Mouse (Mus musculus): ENCODE data around the gene Paxx. TPM values are rescaled to one million over a fixed set of nuclear protein-coding genes. Genes with fewer than 3 reads are reported as not detected.

The Paxx gene
- 10 to 100 TPM; 22.9 to 23.4 TPM for total RNA-seq (2021)
- long read RNA-seq, experiment 1, partial matches to known transcripts = 2 of 19 reads
- long read RNA-seq, experiment 1, other reads (novel, unspliced or antisense) = 10 of 19 reads
- long read RNA-seq, experiment 2, partial matches to known transcripts = 1 of 9 reads
- long read RNA-seq, experiment 2, other reads (novel, unspliced or antisense) = 3 of 9 reads

DNA sequence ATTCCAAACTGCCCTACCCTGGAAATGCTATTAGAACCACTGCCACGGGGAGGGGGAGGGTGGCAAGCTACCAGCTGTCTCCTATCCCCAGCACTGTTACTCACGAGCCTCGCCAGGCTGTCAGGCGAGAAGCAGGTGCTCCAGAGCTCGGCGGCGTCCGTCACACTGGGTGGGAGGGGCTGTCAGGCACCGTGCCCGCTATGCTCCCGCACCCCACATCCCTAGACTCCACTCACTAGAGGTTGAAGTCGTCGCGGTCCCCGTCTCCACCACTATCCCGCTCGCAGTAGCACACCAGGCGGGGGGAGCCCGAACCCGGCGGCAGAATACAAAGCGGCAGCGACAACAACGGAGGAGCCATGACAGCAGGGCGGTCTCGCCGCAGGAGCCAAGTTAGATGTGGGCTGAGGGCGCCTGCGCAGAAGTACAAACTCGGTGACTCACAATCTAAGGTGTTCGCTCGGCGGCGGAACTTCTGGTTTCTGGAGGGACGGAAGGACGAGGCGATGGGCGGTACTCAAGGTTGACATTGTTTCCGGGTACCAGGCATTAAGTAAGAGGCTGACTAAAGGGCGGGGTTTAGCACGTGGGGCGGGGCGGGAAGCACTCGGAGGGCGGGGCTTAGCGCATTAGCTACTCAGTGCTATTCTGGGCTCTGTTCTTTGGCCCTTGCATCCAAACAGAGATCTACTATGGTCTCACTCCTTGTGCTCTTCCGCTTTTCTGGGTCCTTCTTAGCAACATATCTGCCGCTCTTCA, at the start of gene Paxx:
Gene Paxx, minus strand, starts transcription at position 544 of the 759 bp plus-strand sequence.
- intact Hi-C loops (cut with DNase I) = no loop called here
- DNase-seq = peak; percentile 89 to 90

DNA sequence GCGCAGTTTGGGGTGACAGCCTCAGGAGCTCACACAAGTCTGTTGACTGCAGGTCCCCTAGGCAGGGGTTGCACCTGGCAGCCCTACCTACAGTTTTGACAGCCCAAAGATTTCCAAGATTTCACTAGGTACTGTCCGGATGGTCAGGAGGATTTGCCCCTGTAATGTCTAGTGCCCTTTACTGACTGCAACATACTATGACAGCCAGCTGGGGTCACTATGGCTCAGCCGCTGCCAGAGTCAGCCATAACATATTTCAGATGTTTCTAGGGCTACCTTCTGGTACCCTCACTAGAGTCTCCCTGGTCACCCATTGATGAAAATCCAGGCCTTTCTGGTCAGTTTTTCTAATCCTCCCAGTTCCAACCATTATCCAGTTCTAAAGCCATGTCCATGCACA, 49.0 kb upstream of the Paxx start:
- intact Hi-C loops (cut with DNase I) = loop anchor here (2.0 kb wide), 1 partner anchor 41 kb away; no protein-coding TSS in a partner anchor
- no peak for DNase-seq

DNA sequence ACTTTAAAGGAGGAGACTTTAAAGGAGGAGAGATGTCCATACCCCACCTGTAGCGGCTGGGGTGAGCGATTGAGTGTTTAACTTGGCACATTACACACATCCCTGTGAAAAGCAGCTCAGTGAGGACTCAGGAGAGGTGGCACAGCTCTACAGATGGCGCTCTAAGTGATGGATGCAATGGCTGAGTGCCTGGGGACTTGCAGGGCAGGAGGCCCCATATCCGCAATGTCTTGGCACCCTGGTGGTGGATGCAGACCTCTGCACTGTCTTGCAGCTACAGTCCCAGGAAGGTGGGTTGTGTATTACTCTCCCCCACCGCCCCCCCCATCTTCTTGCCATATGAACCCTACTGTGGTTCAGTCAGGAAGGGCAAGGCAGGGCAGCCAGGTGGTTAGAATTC, 46.1 kb upstream of the Paxx start:
- no peak for DNase-seq
- intact Hi-C loops (cut with DNase I) = no loop called here

DNA sequence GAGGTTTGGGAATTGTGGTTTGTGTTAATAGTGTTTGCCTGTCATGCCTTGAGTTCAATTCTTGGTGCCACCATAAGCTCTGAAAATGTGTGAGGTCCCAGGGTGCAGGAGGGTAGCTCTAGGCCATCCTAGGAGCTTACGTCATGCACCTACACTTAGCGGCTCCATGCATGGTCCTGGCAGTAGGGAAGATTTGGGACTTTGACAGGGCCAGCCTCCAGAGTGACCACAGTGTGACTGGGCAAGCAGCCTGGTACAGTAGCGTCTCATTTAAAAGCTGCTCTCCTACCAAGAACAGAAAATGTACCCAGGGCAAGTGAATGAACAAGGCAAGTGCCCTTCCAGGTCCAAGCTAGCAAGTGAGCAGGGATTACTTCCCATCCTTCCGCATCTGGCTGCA, 45.0 kb upstream of the Paxx start:
- DNase-seq = no peak
- intact Hi-C loops (cut with DNase I) = no loop called here

DNA sequence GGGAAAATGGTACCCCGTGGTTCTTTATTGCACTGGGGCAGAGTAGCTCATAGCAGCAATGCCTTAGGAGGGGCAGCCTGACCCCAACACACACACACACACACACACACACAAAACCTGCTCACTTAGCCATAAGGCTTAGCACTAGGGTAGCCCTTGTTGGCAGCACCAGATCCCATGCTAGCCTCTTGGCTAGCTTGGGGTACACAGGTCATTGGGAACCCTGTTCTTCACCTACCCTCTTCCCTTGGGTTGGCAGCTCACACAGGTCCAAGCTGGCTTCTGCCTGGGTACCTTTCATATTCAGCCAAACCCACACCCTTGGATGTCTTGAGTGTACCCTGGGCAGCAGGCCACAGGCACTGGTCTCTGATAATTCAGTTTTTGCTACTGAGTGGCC, 44.1 kb upstream of the Paxx start:
- no peak for DNase-seq
- intact Hi-C loops (cut with DNase I) = no loop called here

DNA sequence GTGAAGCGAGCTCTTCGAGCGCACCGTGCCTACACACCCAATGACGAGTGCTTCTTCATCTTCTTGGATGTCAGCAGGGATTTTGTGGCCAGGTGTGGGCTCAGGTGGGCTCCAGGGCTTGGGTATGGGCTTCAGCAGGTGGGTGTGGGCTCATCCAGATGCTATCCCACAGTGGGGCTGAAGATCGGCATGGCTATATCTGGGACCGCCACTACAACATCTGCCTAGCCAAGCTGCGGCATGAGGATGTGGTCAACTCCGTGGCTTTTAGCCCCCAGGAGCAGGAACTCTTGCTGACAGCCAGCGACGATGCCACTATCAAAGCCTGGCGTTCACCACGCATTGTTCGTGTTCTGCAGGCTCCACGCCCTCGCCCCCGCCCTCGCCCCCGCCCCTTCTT, 43.6 kb upstream of the Paxx start:
- intact Hi-C loops (cut with DNase I) = no loop called here
- no peak for DNase-seq

DNA sequence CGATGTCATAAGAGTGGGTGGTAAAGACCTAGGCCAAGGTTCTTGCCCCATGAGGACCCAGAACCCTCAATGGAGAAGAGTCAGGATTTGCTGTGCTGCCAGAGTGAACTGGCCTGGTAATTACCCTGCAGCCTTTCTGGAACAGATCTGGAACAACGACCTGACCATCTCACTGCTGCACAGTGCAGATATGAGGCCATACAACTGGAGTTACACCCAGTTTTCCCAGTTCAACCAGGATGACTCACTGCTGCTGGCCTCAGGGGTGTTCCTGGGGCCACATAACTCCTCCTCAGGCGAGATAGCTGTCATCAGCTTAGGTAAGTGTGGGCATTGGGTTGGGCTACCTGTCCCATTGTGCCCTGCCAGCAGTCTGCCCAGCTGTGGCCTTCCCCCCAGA, 41.8 kb upstream of the Paxx start:
- no peak for DNase-seq
- intact Hi-C loops (cut with DNase I) = no loop called here

DNA sequence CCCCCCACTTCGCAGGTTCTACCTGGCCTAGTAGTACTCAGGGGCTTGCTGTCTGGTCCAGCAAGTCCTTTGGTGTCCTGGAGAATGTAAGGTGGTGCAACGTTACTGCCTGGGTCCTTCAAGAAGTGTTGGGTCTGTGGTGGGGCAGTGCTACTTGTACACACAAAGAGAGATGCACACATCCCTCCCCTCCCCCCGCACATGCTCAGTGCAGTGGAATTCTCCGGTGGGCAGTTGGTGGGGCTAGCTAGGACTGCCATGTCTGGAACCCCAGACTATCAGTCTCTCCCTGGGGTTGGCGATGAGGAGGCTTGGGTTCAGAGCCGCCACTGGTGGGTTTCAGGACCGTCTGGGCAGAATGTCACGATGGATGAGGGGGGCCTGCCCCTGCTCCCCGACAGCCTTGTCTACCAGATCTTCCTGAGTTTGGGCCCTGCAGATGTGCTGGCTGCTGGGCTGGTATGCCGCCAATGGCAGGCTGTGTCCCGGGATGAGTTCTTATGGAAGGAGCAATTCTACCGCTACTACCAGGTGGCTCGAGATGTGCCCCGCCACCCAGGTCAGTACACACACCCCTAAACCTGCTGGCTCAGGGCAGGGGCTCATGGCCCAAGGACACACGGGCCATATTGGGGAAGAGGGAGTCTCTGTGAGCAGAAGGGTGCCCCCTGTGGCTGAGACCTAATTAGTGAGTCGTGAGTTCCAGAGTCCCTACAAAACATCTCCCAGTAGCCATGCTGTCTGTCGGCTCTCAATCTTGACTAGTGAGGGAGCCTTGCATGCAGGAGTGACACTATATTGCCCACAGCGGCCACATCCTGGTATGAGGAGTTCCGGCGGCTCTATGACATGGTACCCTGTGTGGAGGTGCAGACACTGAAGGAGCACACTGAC, 40.9 kb upstream of the Paxx start, which contains the start of gene C8g:
Gene C8g, minus strand, starts transcription at position 127 of the 894 bp plus-strand sequence.
- no peak for DNase-seq
- intact Hi-C loops (cut with DNase I) = no loop called here

DNA sequence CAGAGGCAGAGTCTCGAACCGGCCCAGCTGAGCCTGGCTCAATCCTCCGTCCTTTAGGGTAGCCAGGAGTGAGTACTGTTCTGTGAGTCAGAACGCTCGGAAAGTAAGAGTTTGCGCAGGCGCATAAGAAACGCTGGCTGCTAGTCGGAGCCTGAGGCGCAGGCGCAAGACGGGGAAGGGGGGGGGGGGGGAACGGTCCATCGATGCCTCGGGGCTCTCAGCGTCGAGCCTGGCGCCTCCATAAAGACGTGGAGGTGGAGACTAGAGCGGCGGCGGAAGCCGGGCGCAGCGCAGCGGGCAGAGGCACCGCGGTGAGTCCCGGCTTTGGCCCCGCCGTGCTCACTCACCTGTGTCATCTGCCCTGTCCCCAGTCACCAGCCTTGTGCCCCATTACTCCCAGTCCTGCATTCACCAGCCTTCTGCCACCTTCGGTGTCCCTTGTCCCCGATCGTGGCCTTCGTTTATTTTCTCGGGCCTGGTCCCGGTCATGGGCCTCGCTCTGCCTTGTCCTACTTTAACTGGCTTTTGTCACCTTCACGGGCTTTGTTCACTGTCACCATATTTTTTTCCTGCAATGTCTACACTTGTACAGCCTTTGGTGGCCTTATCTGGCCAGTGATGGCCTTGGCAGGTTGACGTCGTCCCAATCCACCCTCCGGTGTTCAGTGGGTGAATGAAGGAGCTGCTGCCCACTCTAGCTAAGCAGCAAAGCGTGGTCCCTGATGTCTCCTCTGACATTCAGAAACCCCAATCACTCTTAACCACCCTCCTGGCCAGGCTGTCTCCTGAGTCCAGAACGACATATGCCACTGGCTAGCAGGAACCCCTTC, 39.9 kb upstream of the Paxx start, which contains the start of gene Fbxw5:
Gene Fbxw5, plus strand, starts transcription at position 175 of the 830 bp plus-strand sequence.
- DNase-seq = peak; percentile 85 to 86
- intact Hi-C loops (cut with DNase I) = no loop called here

DNA sequence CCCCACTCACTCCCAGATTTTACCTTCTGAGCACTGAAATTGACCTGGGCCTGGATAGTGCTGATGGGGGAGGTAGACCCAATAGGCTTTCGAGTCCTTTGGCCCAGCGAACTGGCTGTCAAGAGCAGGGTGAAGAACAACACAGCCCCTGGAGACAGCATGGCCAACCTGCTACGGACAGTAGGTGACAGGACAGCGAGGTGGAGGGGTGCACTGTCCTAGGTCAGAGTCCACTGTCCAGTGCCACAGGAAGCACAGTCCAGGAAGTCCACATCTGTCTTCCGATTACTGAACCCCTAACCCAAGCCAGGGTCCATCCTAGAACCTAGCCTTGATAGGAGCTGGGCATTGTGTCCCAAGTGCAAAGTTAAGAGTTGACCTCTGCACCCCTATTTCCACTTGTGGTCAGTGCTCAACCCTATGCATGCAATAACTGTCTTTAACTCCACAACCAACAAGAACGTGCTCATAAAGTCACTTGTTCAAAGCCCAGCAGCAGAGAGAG, 39.2 kb upstream of the Paxx start:
- intact Hi-C loops (cut with DNase I) = no loop called here
- DNase-seq = no peak

DNA sequence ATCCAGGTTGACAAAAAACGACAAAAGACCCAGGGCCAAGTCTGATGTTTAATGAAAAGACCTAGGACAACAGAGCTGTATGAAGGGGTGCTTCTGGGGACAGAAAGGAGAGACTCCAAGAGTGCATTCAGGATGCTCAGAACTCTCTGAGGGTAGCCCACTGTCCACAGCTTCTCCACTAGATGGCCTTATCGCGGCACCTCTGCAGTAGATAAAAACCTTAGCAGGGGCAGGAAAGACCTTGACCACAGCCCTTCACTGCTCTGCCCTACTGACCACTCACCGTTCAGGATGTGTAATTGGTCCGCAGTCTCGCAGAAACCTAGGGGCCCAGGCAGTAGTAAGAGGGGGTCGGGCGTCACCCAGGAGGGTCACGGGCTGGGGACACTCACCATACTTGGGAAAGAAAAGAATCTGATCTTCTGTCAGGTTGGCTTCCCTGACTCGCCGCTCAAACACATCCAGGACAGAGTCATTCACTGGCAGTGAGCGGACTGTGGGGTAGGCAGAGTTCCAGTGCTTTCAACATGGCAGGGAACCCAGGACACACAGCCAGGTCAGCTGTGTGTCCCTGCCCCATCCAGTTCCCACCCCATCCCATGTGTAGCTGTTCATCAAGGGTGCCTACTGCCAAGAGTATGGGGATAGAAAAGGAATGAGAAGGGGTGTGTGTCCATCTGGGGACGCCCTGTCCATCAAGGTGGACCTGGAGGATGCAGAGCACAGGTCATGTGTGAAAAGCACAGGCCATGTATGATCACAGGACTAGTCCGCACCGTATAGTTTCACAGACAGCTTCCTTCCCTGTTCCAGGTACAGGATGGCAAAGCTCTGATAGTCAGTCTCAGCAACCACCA, 38.0 kb upstream of the Paxx start:
- no peak for DNase-seq
- intact Hi-C loops (cut with DNase I) = no loop called here

DNA sequence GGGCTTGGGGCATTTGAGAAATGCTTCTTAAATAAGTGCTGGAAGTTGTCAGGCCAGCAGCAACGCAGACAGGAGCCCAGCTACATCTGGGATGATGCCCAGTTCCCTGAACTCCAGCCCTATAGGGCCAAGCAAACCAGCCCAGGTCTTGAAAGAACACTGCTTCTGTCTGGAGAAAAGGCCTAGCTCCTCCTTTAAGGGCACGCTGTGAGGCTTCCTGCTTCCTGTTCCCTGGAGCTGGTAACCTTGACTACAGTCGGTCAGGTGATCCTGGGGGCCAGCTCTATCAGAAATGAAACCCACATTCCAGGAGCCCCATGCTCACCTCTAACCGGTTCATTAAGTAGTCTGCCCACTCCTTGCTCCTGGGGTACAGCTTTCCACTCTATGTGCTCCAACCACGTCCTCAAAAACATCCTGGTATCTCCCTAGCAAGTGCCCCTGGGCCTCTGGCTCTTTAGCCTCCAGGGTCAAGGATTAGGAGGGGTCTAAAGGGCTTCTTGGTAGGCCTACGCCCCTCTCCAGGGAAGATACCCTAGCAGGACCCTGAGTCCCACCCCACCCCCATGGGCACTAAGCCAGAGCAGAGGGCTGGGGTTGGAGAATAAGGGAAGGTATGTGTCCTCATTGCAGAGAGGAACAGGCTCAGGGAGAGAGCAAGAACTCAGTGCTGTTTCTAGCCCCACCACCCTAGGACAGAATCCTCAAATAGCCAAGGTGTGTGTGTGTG, 37.1 kb upstream of the Paxx start:
- intact Hi-C loops (cut with DNase I) = no loop called here
- no peak for DNase-seq

DNA sequence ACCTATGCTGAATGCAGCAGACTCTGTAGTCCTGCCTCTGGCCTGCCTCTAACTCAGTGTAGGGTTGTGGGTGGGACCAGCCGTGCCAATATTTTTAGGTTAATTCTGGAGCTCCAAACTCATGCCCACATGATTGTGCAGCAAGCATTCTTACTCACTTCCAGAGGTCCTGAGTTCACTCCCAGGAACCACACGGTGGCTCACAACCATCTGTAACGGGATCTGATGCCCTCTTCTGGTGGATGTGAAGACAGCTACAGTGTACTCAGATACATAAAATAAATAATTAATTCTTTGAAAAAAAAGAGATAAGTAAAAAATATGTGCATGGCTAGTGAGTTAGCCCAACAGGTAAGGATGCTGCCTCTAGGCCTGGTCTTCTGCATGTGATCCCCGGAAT, 35.6 kb upstream of the Paxx start:
- intact Hi-C loops (cut with DNase I) = no loop called here
- no peak for DNase-seq

DNA sequence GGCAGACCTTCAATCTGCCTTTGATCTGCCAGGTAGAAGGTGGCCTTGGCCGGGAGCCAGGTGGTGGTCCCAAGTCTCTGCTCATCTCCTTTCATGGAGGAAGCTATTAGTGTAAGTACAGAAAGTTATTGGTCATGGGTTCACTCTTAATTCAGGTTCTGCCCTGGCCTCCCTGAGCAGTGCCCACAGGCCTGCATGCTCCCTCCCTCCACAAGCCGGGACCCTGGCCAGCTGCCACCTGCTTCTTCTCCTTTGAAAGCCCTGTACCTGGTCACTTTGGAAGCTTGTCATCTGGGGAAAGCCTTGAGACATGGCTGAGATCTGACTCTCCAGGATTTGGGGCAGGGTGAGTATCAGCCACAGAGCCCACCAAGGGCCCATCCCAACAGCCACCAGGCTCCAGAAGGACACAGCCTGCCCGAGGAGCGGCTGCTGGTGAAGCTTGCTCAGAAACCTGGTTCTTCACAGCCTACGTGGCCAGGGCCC, 32.6 kb upstream of the Paxx start, which contains the start of gene Lcn12:
Gene Lcn12, minus strand, starts transcription at position 436 of the 486 bp plus-strand sequence.
- intact Hi-C loops (cut with DNase I) = no loop called here
- DNase-seq = no peak

DNA sequence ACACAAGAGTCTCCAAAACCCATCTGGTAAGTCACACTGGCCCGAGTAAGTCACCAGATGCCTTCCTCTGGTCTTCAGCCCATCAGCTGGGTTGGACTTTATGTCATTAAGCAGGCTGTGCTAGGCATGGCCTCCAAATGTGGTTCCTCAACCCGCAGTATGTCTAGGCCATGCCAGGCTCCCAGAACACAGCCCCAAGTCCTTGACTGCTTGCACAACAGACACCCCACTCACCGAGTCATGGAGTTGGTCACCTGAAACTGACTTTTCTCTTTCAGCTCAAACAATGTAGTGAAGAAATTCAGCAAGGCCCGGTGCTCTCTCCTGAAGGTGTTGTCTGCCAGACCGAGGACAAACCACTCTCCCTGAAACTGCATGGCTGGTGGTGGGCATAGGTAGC, 32.1 kb upstream of the Paxx start:
- no peak for DNase-seq

DNA sequence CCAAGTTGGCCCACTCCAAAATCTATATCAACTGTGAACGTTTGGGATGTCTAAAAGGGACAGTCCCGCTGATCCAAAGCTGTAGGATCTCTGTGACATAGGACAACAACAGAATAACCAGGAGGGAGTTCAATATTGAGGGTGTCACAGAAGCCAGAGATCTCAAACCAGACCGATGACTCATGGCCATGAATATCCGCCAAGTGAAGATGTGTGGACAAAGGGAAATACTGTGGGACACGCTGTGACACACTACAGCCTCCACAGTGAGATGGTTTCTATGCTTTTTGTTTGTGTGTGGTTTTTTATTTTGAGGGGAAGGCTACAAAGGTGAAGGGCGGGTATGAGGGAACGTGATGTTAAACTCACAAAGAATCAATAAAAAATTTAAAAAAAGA, 27.8 kb upstream of the Paxx start:
- no peak for DNase-seq
- intact Hi-C loops (cut with DNase I) = no loop called here

More for the DNA sequence above, 32.1 kb upstream of the Paxx start:
- intact Hi-C loops (cut with DNase I) = no loop called here

DNA sequence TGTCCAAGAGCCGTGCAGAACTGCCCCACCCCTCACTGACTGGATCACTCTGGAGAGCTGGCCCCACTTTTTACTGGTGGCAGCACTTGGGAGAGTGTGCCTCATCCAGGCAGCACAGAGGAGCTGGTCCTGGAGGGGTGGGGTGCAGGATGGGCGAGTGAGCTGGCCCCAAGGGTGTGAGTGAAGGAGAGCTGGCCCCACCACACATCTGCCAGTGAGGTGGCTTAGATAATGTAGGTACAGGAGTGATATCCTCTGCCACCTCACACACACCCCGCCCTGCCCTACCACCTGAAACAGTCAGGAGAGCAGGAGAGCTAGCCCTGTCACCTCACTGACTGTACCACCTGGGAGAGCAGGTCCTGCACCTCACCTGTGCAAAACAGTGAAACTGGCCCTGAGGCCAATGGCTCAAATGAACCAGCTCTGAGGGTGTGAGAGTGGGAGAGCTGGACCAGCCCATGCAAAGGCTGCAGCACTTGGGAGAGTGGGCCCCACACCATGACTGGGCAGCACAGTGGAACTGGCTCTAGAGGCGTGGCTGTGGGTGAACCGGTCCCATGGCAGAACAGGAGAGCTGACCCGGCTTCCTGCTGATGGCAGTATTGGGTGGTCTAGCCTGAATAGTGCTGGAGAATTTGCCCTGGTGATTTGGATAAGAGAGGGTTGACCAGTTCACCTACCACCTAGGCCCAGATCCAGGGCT, 27.2 kb upstream of the Paxx start:
- DNase-seq = no peak
- intact Hi-C loops (cut with DNase I) = no loop called here
